Mouse (Mus musculus): ENCODE results near the gene Kif5a.

The Kif5a gene

DNA sequence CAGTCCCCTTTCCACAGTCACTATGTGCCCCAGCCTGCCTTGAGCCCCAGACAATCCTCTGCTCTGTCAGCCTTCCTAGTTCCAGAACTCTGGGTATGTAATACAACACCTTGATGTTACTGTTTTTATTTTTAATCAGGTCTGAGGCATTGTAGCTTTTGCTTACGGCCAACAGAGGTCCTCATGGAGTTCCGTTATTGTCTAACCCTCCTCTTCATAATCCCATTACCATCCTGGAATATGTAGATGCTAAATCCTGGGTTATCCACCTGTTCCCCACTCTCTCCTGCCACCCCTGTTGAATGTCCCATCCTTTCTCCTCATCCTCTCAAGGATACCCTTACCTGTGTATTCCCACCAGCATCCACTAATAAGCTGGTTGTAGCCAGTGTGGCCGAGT, 86.9 kb downstream of the Kif5a start:
- no peak for DNase-seq (ENCODE audit: low spot score)

Data from testis, postnatal 14 days (tissue).